Mouse (Mus musculus) kidney, postnatal 10 days (tissue): Measurements from ENCODE around the gene Sphk1.
A peak's percentile ranks its signal among the peaks of the same experiment; 100 is the strongest.

ENCODE experiments used
- DNase-seq: peaks from one replicate; pipeline ENCODE4 v3.0.0; 2021; ENCODE audit warnings: mixed read lengths

Gene Sphk1

DNA sequence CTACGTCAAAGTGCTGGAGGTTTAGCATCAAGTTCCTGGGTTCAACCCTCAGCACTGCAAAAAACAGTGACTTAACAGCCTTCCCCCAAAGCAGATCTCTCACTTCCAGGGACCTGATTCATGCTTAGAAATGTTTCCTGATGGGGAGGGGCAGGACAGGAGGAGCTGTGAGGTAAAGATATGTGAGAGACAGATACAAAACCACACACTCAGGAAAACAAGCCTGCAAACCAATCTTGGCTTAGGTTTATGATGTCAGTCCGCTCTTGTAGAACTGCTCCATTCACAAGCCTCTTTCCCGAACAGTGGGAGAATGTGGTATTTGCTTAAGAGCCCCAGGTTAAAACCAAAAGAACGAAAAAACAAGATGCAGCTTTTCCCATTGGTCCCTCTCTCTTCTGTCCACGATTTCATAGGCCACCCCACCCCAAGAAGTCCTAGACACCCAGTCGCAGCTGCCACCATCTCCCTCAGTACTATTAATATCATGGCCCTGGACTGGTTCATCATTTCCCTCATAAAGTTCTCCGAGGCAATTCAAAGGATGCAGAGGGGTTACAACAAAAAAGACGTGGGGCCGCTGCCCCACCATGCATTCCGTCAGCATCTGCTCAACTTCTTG is 49.4 kb downstream of the Sphk1 start:
- no peak for DNase-seq

DNA sequence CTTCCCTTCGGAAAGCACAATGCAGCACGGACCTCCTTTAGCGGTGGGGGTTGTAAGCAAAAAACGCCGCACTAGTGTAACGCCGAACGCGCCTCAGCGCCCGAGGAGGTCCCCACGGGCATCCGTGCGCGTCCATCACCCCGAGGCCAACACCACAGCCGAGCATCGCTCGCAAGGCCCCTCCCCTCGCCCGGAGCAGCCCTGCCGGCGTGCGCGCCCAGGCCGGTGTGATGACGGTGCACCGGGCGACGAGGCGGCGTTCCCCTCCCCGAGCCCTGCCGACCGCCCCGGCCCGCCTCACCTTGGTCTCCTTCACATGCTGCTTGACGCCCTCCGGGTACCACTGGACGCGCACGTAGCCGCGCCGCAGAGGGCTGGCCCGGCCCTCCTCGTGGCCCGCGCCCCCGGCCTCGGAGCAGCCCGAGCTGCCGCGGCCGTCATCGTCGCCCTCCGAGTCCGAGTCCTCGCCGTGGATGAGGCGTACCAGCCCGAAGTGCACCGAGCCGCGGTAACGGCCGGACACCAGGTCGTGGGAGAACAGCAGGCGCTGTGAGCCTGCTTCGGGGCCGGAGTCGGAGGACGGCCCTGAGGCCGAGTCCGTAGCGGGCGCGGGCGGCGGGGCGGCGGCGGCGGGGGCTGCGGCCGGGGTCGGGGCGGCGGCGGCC is 50.1 kb downstream of the Sphk1 start:
- peak; percentile 67 for DNase-seq

DNA sequence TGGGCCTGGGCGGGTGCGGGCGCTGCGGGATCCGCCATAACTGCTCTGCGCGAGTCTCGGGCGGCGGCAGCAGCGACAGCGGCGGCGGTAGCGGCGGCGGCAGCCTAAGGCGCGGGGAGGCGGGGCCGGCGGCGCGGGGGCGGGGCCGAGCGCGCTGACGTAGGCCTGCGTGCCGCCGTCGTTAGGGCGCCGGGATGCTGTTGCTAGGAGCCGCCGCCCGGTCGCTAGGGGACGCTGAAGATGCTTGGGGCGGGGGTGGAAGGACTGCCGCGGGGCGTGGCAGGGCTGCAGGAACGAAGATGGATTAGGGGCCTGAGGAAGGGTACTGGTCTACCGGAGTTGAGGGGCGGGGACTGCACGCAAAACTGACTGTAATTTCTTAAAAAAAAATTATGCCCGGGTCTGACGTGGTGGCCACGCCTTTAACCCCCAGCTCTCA is 50.7 kb downstream of the Sphk1 start, which contains the start of gene Ube2o:
TSS of gene Ube2o (minus strand) at position 72 of the 439 bp plus-strand sequence.
- peak; percentile 93 for DNase-seq

DNA sequence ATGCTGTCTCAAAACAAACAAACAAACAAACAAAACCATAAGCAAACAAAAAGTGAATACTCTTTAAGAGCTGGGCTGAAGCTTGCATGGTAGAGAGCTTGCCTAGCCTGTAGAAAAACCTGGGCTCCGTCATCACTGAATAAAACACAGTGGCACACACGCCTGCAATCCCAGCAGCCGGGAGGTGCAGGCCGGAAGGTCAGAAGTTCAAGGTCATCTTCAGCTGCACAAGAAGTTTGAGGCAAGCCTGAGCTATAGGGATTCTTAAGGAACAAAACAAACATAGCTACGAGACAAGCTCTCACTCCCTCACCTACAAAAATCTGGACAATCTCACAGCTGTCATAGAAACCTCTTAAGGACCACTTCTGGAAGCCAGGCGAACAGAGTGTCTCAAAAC is 55.0 kb downstream of the Sphk1 start:
- no peak for DNase-seq
